Mouse (Mus musculus) retina, postnatal 7 days (tissue): Measurements from ENCODE around the gene Paqr6.

Source experiments
- DNase-seq: peaks from one replicate; pipeline ENCODE4 v3.0.0-alpha.2; 2012; ENCODE audit warnings: low read depth, low spot score

Gene Paqr6

DNA sequence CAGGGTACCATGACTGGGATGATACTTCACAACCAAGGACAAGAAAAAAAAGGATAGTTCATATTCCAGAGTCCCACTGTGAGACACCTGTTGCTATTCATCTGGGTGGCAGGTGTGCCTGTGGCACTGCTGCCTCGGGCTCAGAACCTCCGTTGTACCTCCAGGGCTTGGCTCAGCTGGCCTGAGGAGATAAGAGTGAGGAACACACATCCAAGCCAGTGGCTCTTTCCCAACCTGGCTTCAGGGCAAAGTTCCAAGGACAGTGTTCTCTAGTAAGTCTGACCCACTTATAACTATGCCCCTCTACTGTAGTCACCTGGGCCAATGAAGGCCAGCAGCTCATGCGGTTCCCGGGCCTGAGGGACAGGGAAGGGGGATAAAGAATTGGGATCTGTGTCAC, 47.3 kb downstream of the Paqr6 start:
- no peak for DNase-seq

GRCm38 (mm10) chr3:88412636-88413035, 48.3 kb downstream of the Paqr6 start:
- no peak for DNase-seq

GRCm38 (mm10) chr3:88415668-88416067, 51.3 kb downstream of the Paqr6 start:
- DNase-seq = no peak

GRCm38 (mm10) chr3:88418016-88418415, 53.6 kb downstream of the Paqr6 start:
- no peak for DNase-seq
